Mouse (Mus musculus) liver, postnatal 0 days (tissue): ENCODE measurements around the gene Cntn3. TPM values are rescaled to one million over a fixed set of nuclear protein-coding genes. Genes with fewer than 3 reads are reported as not detected.

Experiments used
- ATAC-seq: fragments of 200-750 bp; cut with Nextera tagmentation; 2 replicates; pipeline ENCODE4 v1.8.0; 2017; ENCODE audit warnings: mild to moderate bottlenecking, moderate library complexity
- DNase-seq: peaks from one replicate; pipeline ENCODE4 v3.0.0-alpha.2; 2016
- H3K27ac ChIP-seq: fragments of 300-500 bp; sonication (generic); 2 replicates; pipeline ENCODE4 v1.5.1; 2014; ENCODE audit warnings: antibody characterized with exemption, moderate library complexity, mild to moderate bottlenecking, low read depth
- H3K27me3 ChIP-seq: fragments of 300-500 bp; sonication (generic); 2 replicates; pipeline ENCODE4 v1.6.1; 2014; ENCODE audit warnings: low read length, control low read depth, mixed read lengths; ENCODE audit not compliant: insufficient read depth
- H3K36me3 ChIP-seq: fragments of 300-500 bp; sonication (generic); replicated peaks from 2 replicates; pipeline ENCODE4 v1.6.1; 2014; ENCODE audit warnings: mild to moderate bottlenecking, control low read depth, low read length, moderate library complexity, mixed read lengths; ENCODE audit not compliant: insufficient read depth
- H3K4me1 ChIP-seq: fragments of 300-500 bp; sonication (generic); 2 replicates; pipeline ENCODE4 v1.6.1; 2014; ENCODE audit warnings: antibody characterized with exemption, mild to moderate bottlenecking, control low read depth; ENCODE audit not compliant: insufficient read depth
- H3K4me2 ChIP-seq: fragments of 300-500 bp; sonication (generic); 2 replicates; pipeline ENCODE4 v1.6.1; 2014; ENCODE audit warnings: low read depth, mild to moderate bottlenecking, low read length, moderate library complexity, mixed read lengths
- H3K4me3 ChIP-seq: fragments of 300-500 bp; sonication (generic); 2 replicates; pipeline ENCODE4 v1.5.1; 2014; ENCODE audit warnings: low read depth, low read length
- H3K9ac ChIP-seq: fragments of 300-500 bp; sonication (generic); replicated peaks from 2 replicates; pipeline ENCODE4 v1.6.1; 2014; ENCODE audit warnings: mild to moderate bottlenecking, moderate library complexity
- H3K9me3 ChIP-seq: fragments of 300-500 bp; sonication (generic); 2 replicates; pipeline ENCODE4 v1.6.1; 2016; ENCODE audit warnings: mild to moderate bottlenecking, control low read depth, low read length, mixed read lengths
- CTCF ChIP-seq: sonication (generic); IDR thresholded peaks from 2 replicates; pipeline ENCODE4 v1.5.1; 2016; ENCODE audit warnings: antibody characterized with exemption, low read depth
- EP300 ChIP-seq: IDR thresholded peaks from 2 replicates; pipeline ENCODE4 v1.6.1; 2016; ENCODE audit warnings: antibody characterized with exemption, low read depth, mild to moderate bottlenecking
- WGBS: fragments of 180-500 bp; shearing (Covaris S2); extraction: QIAGEN DNeasy Blood & Tissue Kit; methylation state at CpG from one replicate; pipeline ENCODE4 v1.1.7; 2014; ENCODE audit not compliant: insufficient replicate concordance; 5-methylcytosine and 5-hydroxymethylcytosine counted together
- polyA plus RNA-seq: library from polyadenylated mRNA; unstranded; fragments of >200 nt; fragmentation: Nextera tagmentation; extraction: Ambion mirVana; gene quantifications from 2 replicates; pipeline ENCODE4 v1.2.1, GENCODE M21; 2015

Gene Cntn3
- polyA plus RNA-seq, 1 experiment from 2014 or later = 0.34 TPM

DNA sequence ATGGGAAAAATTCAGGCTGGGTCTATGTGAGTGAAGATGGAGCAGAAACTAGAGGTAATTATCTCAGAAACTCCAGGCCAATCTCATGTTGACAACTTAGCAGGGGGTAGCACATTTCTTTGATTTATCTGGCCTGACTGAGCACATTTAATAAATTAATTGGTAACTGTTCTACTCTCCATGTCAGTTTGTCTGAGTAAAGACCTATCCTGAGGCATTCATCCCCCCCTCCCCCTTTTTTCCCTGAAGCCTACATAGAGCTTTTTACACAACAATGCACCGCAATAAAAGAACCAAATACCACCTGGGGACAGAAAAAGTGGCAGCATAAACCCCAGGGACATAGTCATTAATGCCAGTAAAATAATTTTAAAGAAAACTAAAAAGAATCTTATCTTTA is 151.1 kb downstream of the Cntn3 start:
- 68% methylated on average over 1 of the region's 1 CpGs for WGBS
- no peaks in the 10 kb centered on the region for H3K36me3 ChIP-seq
- no peak overlapping the region for H3K4me2 ChIP-seq
- H3K9ac ChIP-seq = no peak overlapping the region
- H3K27me3 ChIP-seq = no peaks in the 10 kb centered on the region
- no peak overlapping the region for H3K27ac ChIP-seq
- TF ChIP-seq CTCF = no peak
- TF ChIP-seq EP300 = no peak
- ATAC-seq (no peak), DNase-seq (no peak)
- no peaks in the 10 kb centered on the region for H3K4me1 ChIP-seq
- H3K9me3 ChIP-seq = no peaks in the 10 kb centered on the region
- H3K4me3 ChIP-seq = no peak overlapping the region

DNA sequence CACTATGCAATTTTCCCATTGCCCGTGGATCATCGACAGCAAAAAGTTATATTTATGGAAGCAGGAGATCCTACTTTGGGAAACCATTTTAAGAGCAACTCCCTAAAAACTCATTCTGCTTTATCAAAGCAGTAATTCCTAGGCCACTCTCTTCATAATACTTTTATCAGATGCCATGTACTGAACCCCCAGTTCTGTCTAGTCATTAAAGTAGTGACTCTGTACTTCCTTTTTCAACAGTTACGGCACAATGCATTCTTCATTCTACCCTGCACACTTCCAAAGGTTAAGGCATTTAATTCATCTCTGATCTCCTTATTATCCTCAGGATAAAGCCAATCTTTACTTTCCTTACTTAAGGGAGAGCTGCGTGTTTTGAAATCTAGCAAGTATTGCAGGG is 184.3 kb downstream of the Cntn3 start:
- Histone ChIP-seq H3K9me3 (no peaks in the 10 kb centered on the region), H3K9ac (no peak overlapping the region), H3K36me3 (no peaks in the 10 kb centered on the region), H3K4me3 (no peak overlapping the region), H3K4me2 (no peak overlapping the region), H3K27ac (no peak overlapping the region), H3K4me1 (no peaks in the 10 kb centered on the region), H3K27me3 (no peaks in the 10 kb centered on the region)
- ATAC-seq (no peak), DNase-seq (no peak)
- TF ChIP-seq CTCF (no peak), EP300 (no peak)
- 81% methylated on average over 4 of the region's 4 CpGs for WGBS

GRCm38 (mm10) chr6:102372112-102372511 is 200.8 kb downstream of the Cntn3 start:
- no peak for TF ChIP-seq CTCF
- no peak for TF ChIP-seq EP300
- H3K27me3 ChIP-seq = no peaks in the 10 kb centered on the region
- DNase-seq = no peak
- no peaks in the 10 kb centered on the region for H3K4me1 ChIP-seq
- H3K4me3 ChIP-seq = no peak overlapping the region
- no peak for ATAC-seq
- WGBS = 22% methylated on average over 1 of the region's 1 CpGs
- H3K9me3 ChIP-seq = no peaks in the 10 kb centered on the region
- no peak overlapping the region for H3K27ac ChIP-seq
- no peak overlapping the region for H3K4me2 ChIP-seq
- no peaks in the 10 kb centered on the region for H3K36me3 ChIP-seq
- H3K9ac ChIP-seq = no peak overlapping the region

DNA sequence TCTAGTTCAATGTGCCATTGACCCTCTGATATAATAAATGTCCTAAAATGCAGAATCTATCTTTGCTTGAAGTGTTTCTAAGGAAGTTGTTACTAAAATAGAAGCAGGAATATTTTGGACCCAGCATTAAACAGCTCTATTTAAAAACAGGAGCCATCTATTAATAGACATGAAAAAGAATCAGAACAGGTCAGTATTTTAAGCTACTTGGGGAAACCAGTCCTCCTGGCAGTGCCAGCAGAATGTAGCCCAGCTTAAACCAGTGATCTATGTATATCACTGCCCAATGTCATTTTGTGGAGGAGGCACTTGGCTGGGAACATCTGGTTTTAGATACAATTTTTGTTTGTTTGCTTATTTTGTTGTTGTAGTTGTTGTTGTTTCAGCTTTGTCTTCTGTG is 209.0 kb downstream of the Cntn3 start:
- TF ChIP-seq CTCF (no peak), EP300 (no peak)
- H3K36me3 ChIP-seq = no peaks in the 10 kb centered on the region
- H3K4me3 ChIP-seq = no peak overlapping the region
- ATAC-seq (no peak), DNase-seq (no peak)
- no peak overlapping the region for H3K27ac ChIP-seq
- no peaks in the 10 kb centered on the region for H3K27me3 ChIP-seq
- no peak overlapping the region for H3K9ac ChIP-seq
- no peaks in the 10 kb centered on the region for H3K4me1 ChIP-seq
- H3K9me3 ChIP-seq = no peaks in the 10 kb centered on the region
- no peak overlapping the region for H3K4me2 ChIP-seq

- 70% methylated on average over 3 of the region's 3 CpGs for WGBS
- H3K4me3 ChIP-seq = no peak overlapping the region
- ATAC-seq = no peak
- H3K4me1 ChIP-seq = no peaks in the 10 kb centered on the region
- no peaks in the 10 kb centered on the region for H3K27me3 ChIP-seq
- no peaks in the 10 kb centered on the region for H3K36me3 ChIP-seq
- no peak for DNase-seq
- H3K4me2 ChIP-seq = no peak overlapping the region
- H3K9ac ChIP-seq = no peak overlapping the region
- no peak overlapping the region for H3K27ac ChIP-seq
- H3K9me3 ChIP-seq = no peaks in the 10 kb centered on the region
- TF ChIP-seq CTCF (no peak), EP300 (no peak)
Measured at GRCm38 (mm10) chr6:102363291-102363832, 209.5 kb downstream of the Cntn3 start.

GRCm38 (mm10) chr6:102332144-102332543 is 240.8 kb downstream of the Cntn3 start:
- Histone ChIP-seq H3K27ac (no peak overlapping the region), H3K9me3 (no peaks in the 10 kb centered on the region), H3K4me3 (no peak overlapping the region), H3K9ac (no peak overlapping the region), H3K4me1 (no peaks in the 10 kb centered on the region), H3K4me2 (no peak overlapping the region), H3K27me3 (no peaks in the 10 kb centered on the region), H3K36me3 (no peaks in the 10 kb centered on the region)
- ATAC-seq (no peak), DNase-seq (no peak)
- 60% methylated on average over 3 of the region's 3 CpGs for WGBS
- no peak for TF ChIP-seq EP300
- no peak for TF ChIP-seq CTCF

- no peaks in the 10 kb centered on the region for H3K36me3 ChIP-seq
- no peak overlapping the region for H3K4me3 ChIP-seq
- H3K4me2 ChIP-seq = no peak overlapping the region
- ATAC-seq (no peak), DNase-seq (no peak)
- H3K27me3 ChIP-seq = no peaks in the 10 kb centered on the region
- 80% methylated on average over 2 of the region's 2 CpGs for WGBS
- no peak overlapping the region for H3K9ac ChIP-seq
- H3K4me1 ChIP-seq = no peaks in the 10 kb centered on the region
- no peak for TF ChIP-seq EP300
- H3K27ac ChIP-seq = no peak overlapping the region
- H3K9me3 ChIP-seq = no peaks in the 10 kb centered on the region
Measured at GRCm38 (mm10) chr6:102326711-102327110, 246.2 kb downstream of the Cntn3 start.
